Mouse (Mus musculus): ENCODE measurements around the gene Cilp.
"Not testable (repeated sequence)": the region's sequence is repeated elsewhere in the genome, so short reads cannot be mapped to it uniquely, and the experiment has no call there.

Cilp gene

GRCm38 (mm10) chr9:65264959-65265358 is at the start of gene Cilp:
Gene Cilp (plus strand): TSS chr9:65265180.
- peak in 1 of 2 experiments; percentile 61 for DNase-seq (ENCODE audit: low spot score in 2 of 2)

- DNase-seq (ENCODE audit: low spot score in 2 of 2) = no peak
Measured at GRCm38 (mm10) chr9:65215494-65216126, 49.4 kb upstream of the Cilp start.

- DNase-seq (ENCODE audit: low spot score in 2 of 2) = no peak
Measured at GRCm38 (mm10) chr9:65216972-65217371, 48.0 kb upstream of the Cilp start.

- DNase-seq (ENCODE audit: low spot score in 2 of 2) = no peak
Measured at GRCm38 (mm10) chr9:65217661-65218060, 47.3 kb upstream of the Cilp start.

GRCm38 (mm10) chr9:65218916-65219315 is 46.1 kb upstream of the Cilp start:
- DNase-seq (ENCODE audit: low spot score in 2 of 2) = no peak

GRCm38 (mm10) chr9:65220398-65220797 is 44.6 kb upstream of the Cilp start:
- not testable (repeated sequence) for DNase-seq (ENCODE audit: low spot score in 2 of 2)

- no peak for DNase-seq (ENCODE audit: low spot score in 2 of 2)
Measured at GRCm38 (mm10) chr9:65223927-65224326, 41.1 kb upstream of the Cilp start.

GRCm38 (mm10) chr9:65225795-65226194 is 39.2 kb upstream of the Cilp start:
- DNase-seq (ENCODE audit: low spot score in 2 of 2) = no peak

GRCm38 (mm10) chr9:65230250-65230649 is 34.7 kb upstream of the Cilp start:
- DNase-seq (ENCODE audit: low spot score in 2 of 2) = no peak

GRCm38 (mm10) chr9:65231284-65231683 is 33.7 kb upstream of the Cilp start:
- no peak for DNase-seq (ENCODE audit: low spot score in 2 of 2)

GRCm38 (mm10) chr9:65233243-65233985 is 31.6 kb upstream of the Cilp start:
- no peak for DNase-seq (ENCODE audit: low spot score in 2 of 2)

GRCm38 (mm10) chr9:65234734-65235133 is 30.2 kb upstream of the Cilp start:
- no peak for DNase-seq (ENCODE audit: low spot score in 2 of 2)

GRCm38 (mm10) chr9:65235601-65236000 is 29.4 kb upstream of the Cilp start:
- DNase-seq (ENCODE audit: low spot score in 2 of 2) = no peak

- DNase-seq (ENCODE audit: low spot score in 2 of 2) = no peak
Measured at GRCm38 (mm10) chr9:65237616-65238015, 27.4 kb upstream of the Cilp start.

GRCm38 (mm10) chr9:65238191-65238760 is 26.7 kb upstream of the Cilp start:
- DNase-seq (ENCODE audit: low spot score in 2 of 2) = no peak

GRCm38 (mm10) chr9:65239176-65239575 is 25.8 kb upstream of the Cilp start:
- no peak for DNase-seq (ENCODE audit: low spot score in 2 of 2)

GRCm38 (mm10) chr9:65239731-65240130 is 25.2 kb upstream of the Cilp start:
- no peak for DNase-seq (ENCODE audit: low spot score in 2 of 2)

GRCm38 (mm10) chr9:65240587-65240986 is 24.4 kb upstream of the Cilp start:
- DNase-seq (ENCODE audit: low spot score in 2 of 2) = no peak

- no peak for DNase-seq (ENCODE audit: low spot score in 2 of 2)
Measured at GRCm38 (mm10) chr9:65241973-65242372, 23.0 kb upstream of the Cilp start.

- no peak for DNase-seq (ENCODE audit: low spot score in 2 of 2)
Measured at GRCm38 (mm10) chr9:65243249-65243648, 21.7 kb upstream of the Cilp start.

- no peak for DNase-seq (ENCODE audit: low spot score in 2 of 2)
Measured at GRCm38 (mm10) chr9:65244036-65244806, 20.8 kb upstream of the Cilp start.

Data from urinary bladder, postnatal 4 days (tissue).